ENCODE assay signal across 9 mouse cellular contexts in the genomic region with DNA sequence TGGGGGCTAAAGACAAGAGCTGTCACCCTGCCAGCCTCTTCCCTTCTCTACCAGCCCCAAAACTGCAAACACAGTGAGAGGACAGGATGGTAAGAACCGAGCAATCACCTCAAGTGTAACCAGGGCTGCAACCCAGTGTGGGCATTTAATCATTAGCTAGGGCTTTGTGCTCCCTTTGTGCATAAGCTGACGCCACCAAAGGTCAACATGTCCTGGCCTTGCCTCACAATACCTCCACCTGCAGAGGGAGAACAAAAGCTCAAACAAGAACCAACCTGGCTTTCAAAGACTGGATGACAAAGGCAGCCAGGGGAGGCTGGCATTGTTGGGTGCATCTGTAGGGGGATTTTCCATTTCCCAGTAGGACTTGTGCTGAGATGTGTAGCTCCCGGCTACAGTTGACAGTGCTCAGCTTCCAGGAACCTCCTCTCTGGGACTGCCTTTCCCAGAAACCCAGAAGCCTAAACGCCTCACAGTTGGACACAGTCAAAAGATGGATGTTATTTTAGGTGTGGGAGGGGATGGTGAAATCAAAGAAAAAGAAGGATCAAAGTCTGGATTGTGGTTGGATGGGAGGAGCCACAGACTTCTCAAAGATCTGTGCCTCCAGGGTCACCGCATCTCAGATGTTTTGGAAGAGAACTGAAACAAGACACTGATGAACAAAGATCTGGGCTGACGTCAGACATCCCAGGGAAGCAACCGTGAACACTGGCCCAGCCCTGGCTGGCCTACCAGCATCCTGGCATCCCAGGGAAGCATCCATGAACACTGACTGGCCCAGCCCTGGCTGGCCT.
DNase-seq lines count a peak whose midpoint lies in the region; ATAC-seq lines count a peak whose summit lies in the region.
"Had no signal": no experiment of that assay in that cellular context is flagged by ENCODE, and none has a peak within 500 bp of the region (broad histone marks: within the 10 kb centered on the region; RNA-seq: fewer than 3 reads in every experiment).

No protein-coding gene starts in this region.

- H3K36me3 ChIP-seq in hindbrain, embryonic 10.5 days: peaks cover 5% of the 10 kb centered on the region; the same call in 1 of the 2 replicates
- H3K36me3 ChIP-seq in hindbrain, embryonic 14.5 days (replicated peaks; ENCODE audit: control insufficient read depth, insufficient read depth): no peaks in the 10 kb centered on the region
- H3K36me3 ChIP-seq in embryonic facial prominence, embryonic 10.5 days (replicated peaks): peaks cover 31% of the 10 kb centered on the region
- no peaks in the 10 kb centered on the region for H3K36me3 ChIP-seq in midbrain, embryonic 15.5 days (replicated peaks)

- WGBS in hindbrain, embryonic 10.5 days: 14% methylated on average over 7 of the region's 7 CpGs
- WGBS in hindbrain, embryonic 14.5 days: 10% methylated on average over 7 of the region's 7 CpGs
- 21% methylated on average over 7 of the region's 7 CpGs for WGBS in embryonic facial prominence, embryonic 10.5 days
- WGBS in midbrain, embryonic 15.5 days: 12% methylated on average over 7 of the region's 7 CpGs

- H3K4me3 ChIP-seq in hindbrain, embryonic 10.5 days: no peak overlapping the region
- H3K4me3 ChIP-seq in hindbrain, embryonic 14.5 days (replicated peaks; ENCODE audit: low read length): no peak overlapping the region
- H3K4me3 ChIP-seq in embryonic facial prominence, embryonic 10.5 days: no peak overlapping the region
- no peak overlapping the region for H3K4me3 ChIP-seq in midbrain, embryonic 15.5 days
- H3K4me3 ChIP-seq: layer of hippocampus, adult 2 months had no signal

- 0 out of 2 replicates have a peak overlapping the region, but pooled peaks have one; percentile 54 for H3K27ac ChIP-seq in hindbrain, embryonic 10.5 days
- no peak overlapping the region for H3K27ac ChIP-seq in hindbrain, embryonic 14.5 days
- H3K27ac ChIP-seq in embryonic facial prominence, embryonic 10.5 days (replicated peaks): peak overlapping the region; percentile 42; the same call in 1 of the 2 replicates
- no peak overlapping the region for H3K27ac ChIP-seq in midbrain, embryonic 15.5 days
- H3K27ac ChIP-seq: layer of hippocampus, adult 2 months had no signal

- peak; percentile 22 for DNase-seq in hindbrain, embryonic 10.5 days (ENCODE audit: low spot score)
- DNase-seq in hindbrain, embryonic 14.5 days (ENCODE audit: low spot score): no peak
- DNase-seq in embryonic facial prominence, embryonic 10.5 days (ENCODE audit: low spot score): peak; percentile 18
- peak; percentile 89 for DNase-seq in kidney, adult 9 months
- DNase-seq in testis, postnatal 14 days (ENCODE audit: low spot score): no peak
- DNase-seq in urinary bladder, adult 18-20 months (ENCODE audit: low spot score in 2 of 2): no peak
- DNase-seq in thymus, postnatal 4 days: no peak

- no peak for ATAC-seq in hindbrain, embryonic 14.5 days (ENCODE audit: low FRiP score)
- peak; percentile 58 for ATAC-seq in midbrain, embryonic 15.5 days (replicated peaks)

- 0 out of 2 replicates have a peak, but pooled peaks cover 4% of the 10 kb centered on the region for H3K9me3 ChIP-seq in hindbrain, embryonic 10.5 days
- H3K9me3 ChIP-seq in hindbrain, embryonic 14.5 days (ENCODE audit: control insufficient read depth, low read length): no peaks in the 10 kb centered on the region
- no peaks in the 10 kb centered on the region for H3K9me3 ChIP-seq in embryonic facial prominence, embryonic 10.5 days
- H3K9me3 ChIP-seq in midbrain, embryonic 15.5 days: no peaks in the 10 kb centered on the region

- H3K9ac ChIP-seq in hindbrain, embryonic 14.5 days: no peak overlapping the region
- H3K9ac ChIP-seq in midbrain, embryonic 15.5 days: no peak overlapping the region

- H3K4me2 ChIP-seq in hindbrain, embryonic 14.5 days (replicated peaks): no peak overlapping the region
- H3K4me2 ChIP-seq in midbrain, embryonic 15.5 days: no peak overlapping the region

- H3K4me1 ChIP-seq in hindbrain, embryonic 10.5 days (replicated peaks): peaks cover 22% of the 10 kb centered on the region
- peaks cover 9% of the 10 kb centered on the region for H3K4me1 ChIP-seq in hindbrain, embryonic 14.5 days (replicated peaks; ENCODE audit: control insufficient read depth, insufficient read depth, low read length)
- H3K4me1 ChIP-seq in embryonic facial prominence, embryonic 10.5 days: peaks cover 20% of the 10 kb centered on the region
- peaks cover 5% of the 10 kb centered on the region; the same call in 1 of the 2 replicates for H3K4me1 ChIP-seq in midbrain, embryonic 15.5 days

- no peaks in the 10 kb centered on the region for H3K27me3 ChIP-seq in hindbrain, embryonic 10.5 days (ENCODE audit: insufficient read depth, poor library complexity, severe bottlenecking)
- no peaks in the 10 kb centered on the region for H3K27me3 ChIP-seq in hindbrain, embryonic 14.5 days (ENCODE audit: control insufficient read depth, insufficient read depth, low read length)
- no peaks in the 10 kb centered on the region for H3K27me3 ChIP-seq in embryonic facial prominence, embryonic 10.5 days (replicated peaks; ENCODE audit: low read depth, poor library complexity, severe bottlenecking)
- H3K27me3 ChIP-seq in midbrain, embryonic 15.5 days (replicated peaks): no peaks in the 10 kb centered on the region

Comparison
In these comparisons a context has a peak if more than half of its experiments do, and no peak if none do; other contexts are left out.
1. DNase-seq: peak in hindbrain, embryonic 10.5 days (single experiment), embryonic facial prominence, embryonic 10.5 days (single experiment) and kidney, adult 9 months (single experiment); none in hindbrain, embryonic 14.5 days (single experiment), testis, postnatal 14 days (single experiment), urinary bladder, adult 18-20 months (0 of 2) and thymus, postnatal 4 days (single experiment).
2. H3K27ac ChIP-seq: peak in hindbrain, embryonic 10.5 days (single experiment) and embryonic facial prominence, embryonic 10.5 days (single experiment); none in hindbrain, embryonic 14.5 days (single experiment) and midbrain, embryonic 15.5 days (single experiment).